Mouse (Mus musculus) megakaryocyte, embryonic 14.5 days (primary cell): ENCODE data around the gene Bcas2.

Experiments used
- FLI1 ChIP-seq: IDR thresholded peaks from 2 replicates; pipeline ENCODE4 v1.6.1; 2012; ENCODE audit warnings: low read length, inconsistent platforms, mixed read lengths
- GATA1 ChIP-seq: IDR thresholded peaks from 3 replicates; pipeline ENCODE4 v1.6.1; 2012; ENCODE audit warnings: mixed read lengths, low read length, inconsistent platforms, borderline replicate concordance

DNA sequence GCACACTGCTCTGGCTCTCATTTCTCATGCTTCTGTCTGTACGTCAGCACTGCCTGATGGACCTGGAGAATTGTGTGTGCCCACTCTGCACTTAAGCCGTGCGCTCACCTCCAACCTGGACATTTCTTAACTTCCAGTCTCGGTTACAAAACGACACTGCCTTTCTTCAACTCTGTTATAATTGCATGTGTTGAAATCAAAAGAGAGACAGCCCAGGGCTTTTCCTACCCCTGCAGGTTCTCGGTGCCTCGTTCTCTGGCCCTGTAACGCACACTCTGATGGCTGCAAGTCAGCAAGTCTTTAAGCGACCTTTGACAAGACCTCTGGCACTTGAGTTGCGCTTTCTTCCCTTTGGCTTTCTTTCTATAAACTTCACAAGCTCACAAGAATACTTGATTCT, 29.1 kb upstream of the Bcas2 start:
- TF ChIP-seq GATA1 = no peak
- no peak for TF ChIP-seq FLI1
